Mouse (Mus musculus): Measurements from ENCODE around the gene Podxl2. TPM values are rescaled to one million over a fixed set of nuclear protein-coding genes. Genes with fewer than 3 reads are reported as not detected.

The Podxl2 gene
- total RNA-seq, 2 experiments from 2014 or later: 6.6 TPM; not detected in 1

- no peak for ATAC-seq (replicated peaks; ENCODE audit: low FRiP score, low TSS enrichment, poor library complexity, severe bottlenecking)
These were observed 24.8 kb downstream of the Podxl2 start for GRCm38 (mm10) chr6:88850034-88850433.

- ATAC-seq (replicated peaks; ENCODE audit: low FRiP score, low TSS enrichment, poor library complexity, severe bottlenecking): peak; percentile 58; the same call in 1 of the 2 replicates
These were observed 25.6 kb downstream of the Podxl2 start for GRCm38 (mm10) chr6:88849270-88849669.

GRCm38 (mm10) chr6:88847571-88847970, 27.3 kb downstream of the Podxl2 start:
- ATAC-seq (replicated peaks; ENCODE audit: low FRiP score, low TSS enrichment, poor library complexity, severe bottlenecking): no peak

- ATAC-seq (replicated peaks; ENCODE audit: low FRiP score, low TSS enrichment, poor library complexity, severe bottlenecking): no peak
These were observed 29.8 kb downstream of the Podxl2 start for GRCm38 (mm10) chr6:88844901-88845565.

GRCm38 (mm10) chr6:88843781-88844725, 30.8 kb downstream of the Podxl2 start:
- no peak for ATAC-seq (replicated peaks; ENCODE audit: low FRiP score, low TSS enrichment, poor library complexity, severe bottlenecking)

GRCm38 (mm10) chr6:88843241-88843640, 31.6 kb downstream of the Podxl2 start:
- no peak for ATAC-seq (replicated peaks; ENCODE audit: low FRiP score, low TSS enrichment, poor library complexity, severe bottlenecking)

GRCm38 (mm10) chr6:88842731-88843151, 32.1 kb downstream of the Podxl2 start:
- ATAC-seq (replicated peaks; ENCODE audit: low FRiP score, low TSS enrichment, poor library complexity, severe bottlenecking): no peak

- ATAC-seq (replicated peaks; ENCODE audit: low FRiP score, low TSS enrichment, poor library complexity, severe bottlenecking): peak; percentile 82
These were observed 32.8 kb downstream of the Podxl2 start, which contains the start of gene Abtb1 for GRCm38 (mm10) chr6:88841781-88842689. Gene Abtb1, minus strand, starts transcription at chr6:88841984.

- ATAC-seq (replicated peaks; ENCODE audit: low FRiP score, low TSS enrichment, poor library complexity, severe bottlenecking): no peak; the same call in 1 of the 2 replicates
These were observed 33.4 kb downstream of the Podxl2 start for GRCm38 (mm10) chr6:88841514-88841780.

- no peak for ATAC-seq (replicated peaks; ENCODE audit: low FRiP score, low TSS enrichment, poor library complexity, severe bottlenecking)
These were observed 33.9 kb downstream of the Podxl2 start for GRCm38 (mm10) chr6:88840791-88841513.

GRCm38 (mm10) chr6:88840211-88840610, 34.6 kb downstream of the Podxl2 start:
- no peak for ATAC-seq (replicated peaks; ENCODE audit: low FRiP score, low TSS enrichment, poor library complexity, severe bottlenecking)

GRCm38 (mm10) chr6:88839135-88839970, 35.5 kb downstream of the Podxl2 start:
- no peak for ATAC-seq (replicated peaks; ENCODE audit: low FRiP score, low TSS enrichment, poor library complexity, severe bottlenecking)

GRCm38 (mm10) chr6:88838613-88839012, 36.2 kb downstream of the Podxl2 start:
- no peak for ATAC-seq (replicated peaks; ENCODE audit: low FRiP score, low TSS enrichment, poor library complexity, severe bottlenecking)

GRCm38 (mm10) chr6:88837999-88838398, 36.8 kb downstream of the Podxl2 start:
- no peak for ATAC-seq (replicated peaks; ENCODE audit: low FRiP score, low TSS enrichment, poor library complexity, severe bottlenecking)

- ATAC-seq (replicated peaks; ENCODE audit: low FRiP score, low TSS enrichment, poor library complexity, severe bottlenecking): no peak
These were observed 38.5 kb downstream of the Podxl2 start for GRCm38 (mm10) chr6:88836178-88836819.

- peak; percentile 5; the same call in 1 of the 2 replicates for ATAC-seq (replicated peaks; ENCODE audit: low FRiP score, low TSS enrichment, poor library complexity, severe bottlenecking)
These were observed 39.8 kb downstream of the Podxl2 start for GRCm38 (mm10) chr6:88835047-88835446.

GRCm38 (mm10) chr6:88833340-88834140, 41.3 kb downstream of the Podxl2 start:
- ATAC-seq (replicated peaks; ENCODE audit: low FRiP score, low TSS enrichment, poor library complexity, severe bottlenecking): peak; percentile 50
